Mouse (Mus musculus): ENCODE results near the gene Plin3.

- TF ChIP-seq CTCF (IDR thresholded peaks at IDR 0.05; ENCODE audit: insufficient read depth, low read depth, low read length), result no peak
- TF ChIP-seq POLR2A (IDR thresholded peaks at IDR 0.05; ENCODE audit: insufficient read depth, low read depth, low read length), result no peak
These were observed 6.7 kb downstream of the Plin3 start for GRCm38 (mm10) chr17:56285995-56286394.
